Mouse (Mus musculus): Measurements from ENCODE around the gene Tbc1d12.

DNA sequence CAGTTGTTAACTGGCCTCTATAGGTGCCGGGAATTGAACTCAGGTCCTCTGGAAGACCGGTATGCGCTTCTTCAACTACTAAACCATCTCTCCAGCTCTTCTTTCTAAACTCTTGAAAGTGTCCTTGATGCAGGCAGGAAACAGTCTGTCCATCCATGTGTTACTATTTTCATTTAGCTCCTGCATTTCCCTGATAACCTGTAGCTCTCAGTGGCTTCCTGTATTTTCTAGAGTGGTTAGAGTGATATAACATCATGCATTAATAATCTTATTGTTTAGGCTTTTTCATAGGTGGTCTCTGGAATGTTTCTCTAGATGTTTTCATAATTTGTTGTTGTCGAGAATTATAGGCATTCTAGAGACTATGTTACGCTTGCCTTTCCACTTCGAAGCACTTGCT is 26.1 kb downstream of the Tbc1d12 start:
- TF ChIP-seq MYOD1 (IDR thresholded peaks at IDR 0.05; ENCODE audit: control insufficient read depth in 1 of 3, insufficient read length in 2 of 3, low read depth in 2 of 3), result no peak
- TF ChIP-seq TCF12 (IDR thresholded peaks at IDR 0.05; ENCODE audit: insufficient read depth, poor library complexity, severe bottlenecking), result no peak
- no peak for TF ChIP-seq POLR2AphosphoS2 (IDR thresholded peaks at IDR 0.05; ENCODE audit: insufficient read length, low read depth)
- no peak for TF ChIP-seq MAX (IDR thresholded peaks at IDR 0.05; ENCODE audit: low read depth)
- TF ChIP-seq MYOG (IDR thresholded peaks at IDR 0.05; ENCODE audit: control insufficient read depth in 1 of 3, insufficient read depth in 1 of 3, insufficient read length in 2 of 3, low read depth in 2 of 3), result no peak
- no peak for TF ChIP-seq POLR2A (IDR thresholded peaks at IDR 0.05; ENCODE audit: insufficient read length, low read depth)
- no peak for TF ChIP-seq CEBPB (IDR thresholded peaks at IDR 0.05; ENCODE audit: insufficient read depth, poor library complexity, severe bottlenecking)
- TF ChIP-seq SRF (IDR thresholded peaks at IDR 0.05; ENCODE audit: control insufficient read depth, insufficient read length, low read depth), result no peak
- TF ChIP-seq USF1 (IDR thresholded peaks at IDR 0.05; ENCODE audit: low read depth), result no peak

Data from myocyte (in vitro differentiated cells).